Mouse (Mus musculus): Measurements from ENCODE around the gene Sema3e. TPM values are rescaled to one million over a fixed set of nuclear protein-coding genes. Genes with fewer than 3 reads are reported as not detected.

Sema3e gene
- total RNA-seq, 2 experiments from 2014 or later, result 0.35 to 0.66 TPM

- no peak for DNase-seq
- intact Hi-C loops (cut with DNase I; ENCODE audit: low total_unique reads), result no loop called here
Observed at GRCm38 (mm10) chr5:14180571-14180970, 155.5 kb downstream of the Sema3e start.

- intact Hi-C loops (cut with DNase I; ENCODE audit: low total_unique reads), result no loop called here
- DNase-seq, result no peak
Observed at GRCm38 (mm10) chr5:14182156-14182555, 157.1 kb downstream of the Sema3e start.

- no peak for DNase-seq
- intact Hi-C loops (cut with DNase I; ENCODE audit: low total_unique reads), result no loop called here
Observed at GRCm38 (mm10) chr5:14195172-14195819, 170.2 kb downstream of the Sema3e start.

GRCm38 (mm10) chr5:14198344-14199040, 173.4 kb downstream of the Sema3e start:
- no peak for DNase-seq
- intact Hi-C loops (cut with DNase I; ENCODE audit: low total_unique reads), result no loop called here

GRCm38 (mm10) chr5:14206794-14207193, 181.7 kb downstream of the Sema3e start:
- no peak for DNase-seq
- intact Hi-C loops (cut with DNase I; ENCODE audit: low total_unique reads), result no loop called here

- intact Hi-C loops (cut with DNase I; ENCODE audit: low total_unique reads), result no loop called here
Observed at GRCm38 (mm10) chr5:14209962-14210361, 184.9 kb downstream of the Sema3e start.

GRCm38 (mm10) chr5:14216211-14216610, 191.1 kb downstream of the Sema3e start:
- intact Hi-C loops (cut with DNase I; ENCODE audit: low total_unique reads), result no loop called here
- DNase-seq, result no peak

More at GRCm38 (mm10) chr5:14209962-14210361, 184.9 kb downstream of the Sema3e start:
- DNase-seq, result no peak

GRCm38 (mm10) chr5:14218677-14219076, 193.6 kb downstream of the Sema3e start:
- no peak for DNase-seq
- intact Hi-C loops (cut with DNase I; ENCODE audit: low total_unique reads), result no loop called here

- intact Hi-C loops (cut with DNase I; ENCODE audit: low total_unique reads), result no loop called here
- no peak for DNase-seq
Observed at GRCm38 (mm10) chr5:14224509-14224908, 199.4 kb downstream of the Sema3e start.

- intact Hi-C loops (cut with DNase I; ENCODE audit: low total_unique reads), result no loop called here
- DNase-seq, result no peak
Observed at GRCm38 (mm10) chr5:14231027-14231426, 206.0 kb downstream of the Sema3e start.

GRCm38 (mm10) chr5:14252583-14252982, 227.5 kb downstream of the Sema3e start:
- no peak for DNase-seq

GRCm38 (mm10) chr5:14253328-14253727, 228.3 kb downstream of the Sema3e start:
- intact Hi-C loops (cut with DNase I; ENCODE audit: low total_unique reads), result no loop called here
- no peak for DNase-seq

More at GRCm38 (mm10) chr5:14252583-14252982, 227.5 kb downstream of the Sema3e start:
- intact Hi-C loops (cut with DNase I; ENCODE audit: low total_unique reads), result no loop called here

- intact Hi-C loops (cut with DNase I; ENCODE audit: low total_unique reads), result no loop called here
- no peak for DNase-seq
Observed at GRCm38 (mm10) chr5:14260156-14260555, 235.1 kb downstream of the Sema3e start.

GRCm38 (mm10) chr5:14267400-14267799, 242.3 kb downstream of the Sema3e start:
- DNase-seq, result no peak
- intact Hi-C loops (cut with DNase I; ENCODE audit: low total_unique reads), result no loop called here

Other genes with a start within 250 kb of the Sema3e start
- not detected for gene Speer3, start 233.7 kb upstream of the Sema3e start, total RNA-seq (2021)